10 mouse cellular contexts compared by ENCODE assay signal in genomic region chr3:62604047-62604391, GRCm38 (mm10). TPM values are rescaled to one million over a fixed set of nuclear protein-coding genes. Genes with fewer than 3 reads are reported as not detected.
DNase-seq lines count a peak whose midpoint lies in the region; ATAC-seq lines count a peak whose summit lies in the region.
"Had no signal": no experiment of that assay in that cellular context is flagged by ENCODE, and none has a peak within 500 bp of the region (broad histone marks: within the 10 kb centered on the region; RNA-seq: fewer than 3 reads in every experiment).

No protein-coding gene starts in this region.

- H3K9me3 ChIP-seq in heart, embryonic 13.5 days = no peaks in the 10 kb centered on the region
- H3K9me3 ChIP-seq in hindbrain, embryonic 13.5 days = no peaks in the 10 kb centered on the region
- H3K9me3 ChIP-seq in midbrain, embryonic 14.5 days (ENCODE audit: control insufficient read depth, low read length) = no peaks in the 10 kb centered on the region

- no peaks in the 10 kb centered on the region for H3K36me3 ChIP-seq in heart, embryonic 13.5 days
- H3K36me3 ChIP-seq in hindbrain, embryonic 13.5 days = no peaks in the 10 kb centered on the region
- no peaks in the 10 kb centered on the region for H3K36me3 ChIP-seq in midbrain, embryonic 14.5 days (ENCODE audit: control insufficient read depth, insufficient read depth, low read length)

- no peak overlapping the region for H3K27ac ChIP-seq in heart, embryonic 13.5 days (replicated peaks)
- H3K27ac ChIP-seq in hindbrain, embryonic 13.5 days = no peak overlapping the region
- H3K27ac ChIP-seq in midbrain, embryonic 14.5 days (replicated peaks; ENCODE audit: low read depth, low read length) = no peak overlapping the region
- H3K27ac ChIP-seq: macrophage had no signal

- H3K4me1 ChIP-seq in heart, embryonic 13.5 days = peaks cover 15% of the 10 kb centered on the region
- peaks cover 11% of the 10 kb centered on the region; the same call in 1 of the 2 replicates for H3K4me1 ChIP-seq in hindbrain, embryonic 13.5 days (replicated peaks)
- H3K4me1 ChIP-seq in midbrain, embryonic 14.5 days (ENCODE audit: control insufficient read depth, insufficient read depth, low read length) = peaks cover 7% of the 10 kb centered on the region; the same call in 1 of the 2 replicates

- no peak for ATAC-seq in heart, embryonic 13.5 days (ENCODE audit: extremely low read depth, insufficient number of reproducible peaks, low FRiP score, low TSS enrichment)
- ATAC-seq in hindbrain, embryonic 13.5 days (ENCODE audit: low FRiP score) = no peak
- ATAC-seq in midbrain, embryonic 14.5 days (ENCODE audit: low FRiP score, low TSS enrichment) = no peak
- no peak; the same call in 1 of the 2 replicates for ATAC-seq in granulocyte monocyte progenitor cell, adult 5-6 weeks (replicated peaks; ENCODE audit: poor library complexity, severe bottlenecking)

- WGBS in heart, embryonic 13.5 days = 16% methylated on average over 10 of the region's 10 CpGs
- 16% methylated on average over 10 of the region's 10 CpGs for WGBS in hindbrain, embryonic 13.5 days
- WGBS in midbrain, embryonic 14.5 days = 17% methylated on average over 10 of the region's 10 CpGs

- H3K4me3 ChIP-seq in heart, embryonic 13.5 days = peak overlapping the region; percentile 49
- H3K4me3 ChIP-seq in hindbrain, embryonic 13.5 days = peak overlapping the region; percentile 63
- H3K4me3 ChIP-seq in midbrain, embryonic 14.5 days (replicated peaks; ENCODE audit: low read depth, low read length) = peak overlapping the region; percentile 56

- H3K4me2 ChIP-seq in heart, embryonic 13.5 days = peak overlapping the region; percentile 78
- H3K4me2 ChIP-seq in hindbrain, embryonic 13.5 days = peak overlapping the region; percentile 97
- peak overlapping the region; percentile 96 for H3K4me2 ChIP-seq in midbrain, embryonic 14.5 days (ENCODE audit: low read length)

- no peak for DNase-seq in heart, adult 8-10 months (ENCODE audit: low spot score)
- DNase-seq in adipocyte (ENCODE audit: low spot score) = peak; percentile 18
- no peak for DNase-seq in midbrain, embryonic 14.5 days
- no peak for DNase-seq in urinary bladder, adult 2 months (ENCODE audit: low spot score)
- no peak for DNase-seq in gastrocnemius, adult 18-20 months (ENCODE audit: low spot score)
- DNase-seq: heart, postnatal 36 days had no signal

- no peak overlapping the region for H3K9ac ChIP-seq in heart, embryonic 13.5 days
- H3K9ac ChIP-seq in hindbrain, embryonic 13.5 days = peak overlapping the region; percentile 77
- H3K9ac ChIP-seq in midbrain, embryonic 14.5 days (replicated peaks; ENCODE audit: low read length) = peak overlapping the region; percentile 59; the same call in 1 of the 2 replicates

- H3K27me3 ChIP-seq in heart, embryonic 13.5 days (replicated peaks) = peaks cover 38% of the 10 kb centered on the region
- peaks cover 19% of the 10 kb centered on the region for H3K27me3 ChIP-seq in hindbrain, embryonic 13.5 days
- no peaks in the 10 kb centered on the region; the same call in 1 of the 2 replicates for H3K27me3 ChIP-seq in midbrain, embryonic 14.5 days (ENCODE audit: control insufficient read depth, insufficient read depth, low read length)

RNA-seq across cellular contexts. Expression of gene Gpr149, which starts 0.9 kb away (rescaled TPM):
- not detected in 2 replicates for polyA plus RNA-seq in heart, embryonic 13.5 days (2015; fragmentation: Nextera tagmentation; extraction: Ambion mirVana)
- total RNA-seq in heart, adult 8-10 months (2022) = not detected
- 1.5 and 1.8 TPM in 2 replicates for polyA plus RNA-seq in hindbrain, embryonic 13.5 days (2015; fragmentation: Nextera tagmentation; extraction: Ambion mirVana)
- polyA plus RNA-seq in midbrain, embryonic 14.5 days (2014; fragmentation: Nextera tagmentation; extraction: Ambion mirVana) = 2.4 and 3.2 TPM in 2 replicates
- not detected in 2 replicates for total RNA-seq in granulocyte monocyte progenitor cell, adult 5-6 weeks (2014; fragmentation: Nextera tagmentation)
- total RNA-seq in granulocyte monocyte progenitor cell, adult 5-6 weeks (2017) = not detected in 2 replicates
- polyA plus RNA-seq in urinary bladder, adult 2 months (2012; rRNA removed) = 0.03 TPM in 1 of 2 replicates, not detected in the other
- not detected for total RNA-seq in gastrocnemius, adult 18-20 months (2021)
- total RNA-seq: heart, postnatal 36 days had no signal
- polyA plus RNA-seq: macrophage had no signal
